Mouse (Mus musculus): ENCODE measurements at regions not wholly inside any gene's neighbourhood (a gene's known extent, or its start where the extent isn't known, plus 50 kb on each side); places are given as distances from the start of the nearest gene placed in this dataset.

DNA sequence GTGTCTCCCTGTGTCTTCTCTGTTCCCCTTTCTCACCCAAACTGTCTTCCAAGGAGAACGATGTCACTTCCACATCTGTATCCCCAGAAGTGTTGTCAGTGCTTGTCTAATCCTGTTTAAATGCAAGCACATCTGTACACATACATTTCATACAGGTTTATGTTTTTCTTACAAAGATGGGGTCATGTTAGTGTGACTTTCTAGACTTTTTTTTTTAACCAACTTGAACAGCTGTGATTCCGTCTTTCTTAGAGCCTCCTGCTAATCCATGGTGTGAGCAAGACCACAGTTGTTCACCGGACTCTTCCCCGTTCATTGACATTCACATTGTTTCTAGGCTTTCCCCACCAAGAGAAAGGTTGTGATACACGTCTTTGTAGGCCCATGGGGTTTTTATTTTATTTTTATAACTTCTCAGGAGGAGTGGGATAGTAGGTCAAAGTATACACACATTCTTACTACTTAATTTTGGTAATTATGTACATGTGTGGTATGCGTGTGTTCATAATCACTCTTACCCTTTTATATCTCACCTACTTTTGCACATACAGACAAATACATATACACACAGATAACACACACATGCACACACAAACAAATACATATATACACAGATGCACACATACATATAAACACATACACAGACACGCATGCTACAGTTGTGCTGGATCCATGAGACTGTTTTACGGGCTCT lies 100.6 kb upstream of the Cpm start:
- no peak for DNase-seq (ENCODE audit: low spot score in 2 of 2)

GRCm38 (mm10) chr10:117527979-117528378 lies 101.3 kb upstream of the Cpm start:
- no peak for DNase-seq (ENCODE audit: low spot score in 2 of 2)

DNA sequence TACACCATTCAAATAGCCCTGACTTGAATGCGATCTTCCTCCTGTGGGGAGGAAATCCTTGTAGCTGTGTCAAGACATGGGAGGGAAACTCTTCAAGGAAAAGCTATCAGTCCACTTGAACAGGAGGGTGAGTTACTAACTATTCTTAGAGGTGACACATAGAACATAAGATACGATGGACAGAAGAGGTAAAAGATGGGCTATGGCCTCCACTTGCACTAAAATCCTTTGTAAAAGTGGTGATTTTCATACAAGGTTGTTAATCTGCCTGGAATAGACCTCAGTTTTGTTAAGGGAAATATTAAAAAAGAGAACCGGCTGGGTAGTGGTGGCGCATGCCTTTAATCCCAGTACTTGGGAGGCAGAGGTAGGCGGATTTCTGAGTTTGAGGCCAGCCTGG lies 102.1 kb upstream of the Cpm start:
- DNase-seq (ENCODE audit: low spot score in 2 of 2): no peak

GRCm38 (mm10) chr10:117526834-117527188 lies 102.5 kb upstream of the Cpm start:
- DNase-seq (ENCODE audit: low spot score in 2 of 2): no peak

DNA sequence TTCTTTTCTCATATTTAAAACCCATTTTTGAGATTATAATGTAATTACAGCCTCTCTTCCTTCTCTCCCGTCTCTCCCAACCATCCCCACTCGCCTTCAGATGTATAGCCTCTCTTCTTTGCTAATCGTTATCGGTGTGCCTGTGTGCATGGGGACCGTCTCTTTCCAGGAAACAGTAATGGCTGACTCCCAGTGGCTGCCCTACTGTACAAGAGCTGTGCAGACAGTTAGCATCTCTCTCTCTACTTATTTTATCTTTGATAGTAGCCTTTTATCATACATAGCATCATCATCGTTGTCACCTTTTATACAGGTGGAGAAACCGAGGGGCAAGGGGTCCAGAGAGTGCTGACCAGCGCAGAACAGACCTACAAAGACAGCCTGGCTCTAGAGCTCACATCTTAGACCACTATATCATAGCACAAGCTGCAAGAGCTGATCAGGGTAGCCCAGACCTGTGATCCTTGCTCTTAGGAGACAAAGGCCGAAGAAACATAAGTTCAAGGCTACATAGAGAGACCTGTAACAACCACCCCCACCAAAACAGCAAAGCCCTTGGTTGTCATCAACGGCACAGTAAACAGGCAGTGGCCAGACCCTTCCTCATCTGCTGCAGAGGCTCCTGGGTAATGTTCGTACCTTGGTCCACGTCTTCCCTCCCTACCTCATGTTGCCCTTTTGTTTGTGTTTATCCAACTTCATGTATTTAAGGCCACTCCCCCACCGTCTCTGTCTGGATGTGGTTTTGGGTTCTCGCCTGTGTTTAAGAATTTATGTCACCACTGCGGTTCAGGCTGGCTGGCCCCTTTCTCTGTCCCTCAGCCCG lies 103.1 kb upstream of the Cpm start:
- no peak for DNase-seq (ENCODE audit: low spot score in 2 of 2)

GRCm38 (mm10) chr10:117525608-117526007 lies 103.7 kb upstream of the Cpm start:
- no peak for DNase-seq (ENCODE audit: low spot score in 2 of 2)

DNA sequence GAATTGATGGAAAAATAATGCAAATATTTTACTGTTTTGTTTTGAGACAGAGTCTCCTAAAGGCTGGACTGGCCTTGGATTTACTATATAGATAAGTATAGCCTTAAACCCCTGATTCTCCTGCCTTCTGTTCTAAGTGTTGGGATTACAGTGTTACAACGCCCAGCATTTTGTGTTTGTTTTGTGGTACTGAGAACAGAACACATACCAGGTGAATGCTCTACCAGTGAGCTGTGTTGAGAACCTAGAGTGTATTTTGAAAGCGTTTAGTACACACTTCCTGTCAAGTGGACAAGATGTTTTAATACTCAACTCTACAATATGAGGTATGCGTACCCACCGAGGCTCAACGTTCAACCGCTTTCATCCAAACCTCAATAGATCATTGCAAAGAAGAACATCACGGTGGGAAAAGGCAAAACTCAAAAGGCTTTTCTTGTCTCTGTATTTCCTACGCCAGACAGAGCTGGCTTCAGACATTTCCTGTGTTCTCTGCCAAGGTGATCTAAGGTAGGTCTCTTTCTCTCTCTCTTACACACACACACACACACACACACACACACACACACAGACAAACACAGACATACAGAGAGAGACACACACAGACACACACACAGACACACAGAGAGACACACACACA lies 104.3 kb upstream of the Cpm start:
- DNase-seq (ENCODE audit: low spot score in 2 of 2): no peak

- no peak for DNase-seq (ENCODE audit: low spot score in 2 of 2)
Observed at GRCm38 (mm10) chr10:117524101-117524500, 105.2 kb upstream of the Cpm start.

DNA sequence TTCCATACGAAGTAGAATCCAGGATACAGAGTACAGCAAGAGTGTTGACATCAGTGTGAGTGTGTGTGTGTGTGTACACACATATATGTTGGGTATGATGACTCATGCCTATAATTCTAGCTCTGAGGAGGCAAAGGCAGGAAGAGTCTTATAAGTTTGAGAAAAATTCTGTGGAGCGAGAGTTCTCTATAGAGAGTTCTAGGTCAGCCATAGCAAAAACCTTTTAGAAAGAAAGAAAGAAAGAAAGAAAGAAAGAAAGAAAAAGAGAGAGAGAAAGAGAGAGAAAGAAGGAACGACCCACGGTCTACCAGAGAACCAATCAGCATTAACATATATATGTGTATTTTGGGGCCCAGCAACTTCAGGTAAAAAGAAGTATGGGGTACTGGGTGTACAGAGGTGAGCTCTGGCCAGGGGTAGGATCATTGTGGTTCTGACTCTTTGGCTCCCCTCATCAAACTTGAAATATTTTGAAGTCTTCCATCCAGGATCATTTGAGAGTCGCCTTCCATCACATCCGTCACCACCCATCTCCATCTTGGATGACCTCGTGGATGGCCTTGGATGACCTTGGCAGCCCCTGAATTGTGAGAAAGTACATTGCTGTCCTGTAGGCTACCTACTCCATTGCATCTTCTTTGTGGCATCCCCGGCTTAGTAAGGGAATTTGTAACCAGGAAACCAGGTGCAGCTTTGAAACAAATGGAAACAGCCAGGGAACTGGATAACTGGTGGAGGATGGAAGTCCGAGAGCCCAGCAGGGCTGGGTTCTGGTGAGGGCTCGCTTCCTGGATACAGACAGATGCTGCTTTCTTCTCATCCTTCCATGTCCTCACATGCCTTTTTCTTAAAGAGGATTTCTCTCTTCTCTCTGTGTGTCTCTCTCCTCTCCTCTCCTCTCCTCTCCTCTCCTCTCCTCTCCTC lies 106.1 kb upstream of the Cpm start:
- DNase-seq (ENCODE audit: low spot score in 2 of 2): no peak

DNA sequence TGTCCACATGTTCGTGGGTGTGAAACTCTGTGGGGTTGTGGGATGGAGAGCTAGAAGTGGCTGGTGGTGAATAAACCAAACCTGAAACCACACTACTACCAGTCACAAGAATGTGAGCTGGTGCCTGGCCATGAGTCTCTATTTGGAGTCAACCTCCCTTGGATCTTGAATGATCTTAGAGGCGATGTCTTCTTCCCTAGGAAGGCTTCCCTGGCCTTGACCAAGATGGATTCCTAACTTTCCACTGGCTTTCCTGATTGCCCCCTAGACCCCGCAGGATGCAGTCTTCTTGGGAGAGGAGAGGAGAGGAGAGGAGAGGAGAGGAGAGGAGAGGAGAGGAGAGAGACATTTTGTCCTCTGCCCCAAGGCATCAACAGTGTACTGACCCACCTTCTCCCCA lies 106.9 kb upstream of the Cpm start:
- no peak for DNase-seq (ENCODE audit: low spot score in 2 of 2)

DNA sequence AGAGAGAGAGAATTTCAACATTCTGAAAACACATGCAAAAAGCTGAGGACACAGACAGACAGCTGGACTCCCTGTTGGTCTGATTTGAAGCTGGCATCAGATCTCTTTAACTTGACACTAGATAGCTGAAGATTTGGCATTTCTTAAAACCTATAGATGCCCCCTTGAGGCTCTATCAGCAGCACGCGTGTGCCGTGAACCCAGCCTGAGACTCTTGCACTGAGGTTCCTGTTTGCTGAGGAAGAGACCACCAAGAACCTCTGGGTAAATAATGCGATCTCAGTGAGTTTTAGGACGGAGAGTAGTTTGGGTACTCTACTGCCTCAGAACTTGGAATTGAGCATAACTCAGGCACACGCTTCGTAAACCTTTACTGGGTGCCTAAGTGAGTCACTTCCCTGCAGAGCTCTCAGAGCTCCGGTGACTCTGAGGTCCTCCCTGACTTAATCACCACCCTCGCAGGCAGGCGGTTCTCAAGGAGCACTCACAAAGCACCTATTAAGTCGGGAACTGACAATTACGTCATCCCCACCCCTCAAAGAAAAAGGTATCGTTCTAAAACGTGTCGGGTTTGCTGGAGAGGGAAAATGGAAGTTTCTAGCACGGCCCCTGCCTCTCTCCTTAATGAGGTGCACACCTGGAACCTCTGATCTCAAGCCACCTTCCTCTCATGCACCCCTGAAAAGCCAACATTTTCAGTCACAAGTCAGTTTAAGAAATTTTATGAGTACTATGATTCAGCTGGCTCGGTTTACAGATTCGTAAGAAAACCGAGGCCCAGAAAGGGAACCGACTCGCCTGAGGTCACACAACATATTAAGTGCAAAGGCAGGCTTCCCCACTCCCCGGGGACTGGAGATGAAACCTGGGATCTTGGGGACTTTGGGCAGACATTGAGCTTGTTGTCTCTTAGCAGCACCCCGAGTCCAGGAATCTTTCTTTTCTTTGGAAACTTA lies 107.7 kb upstream of the Cpm start:
- DNase-seq (ENCODE audit: low spot score in 2 of 2): no peak

DNA sequence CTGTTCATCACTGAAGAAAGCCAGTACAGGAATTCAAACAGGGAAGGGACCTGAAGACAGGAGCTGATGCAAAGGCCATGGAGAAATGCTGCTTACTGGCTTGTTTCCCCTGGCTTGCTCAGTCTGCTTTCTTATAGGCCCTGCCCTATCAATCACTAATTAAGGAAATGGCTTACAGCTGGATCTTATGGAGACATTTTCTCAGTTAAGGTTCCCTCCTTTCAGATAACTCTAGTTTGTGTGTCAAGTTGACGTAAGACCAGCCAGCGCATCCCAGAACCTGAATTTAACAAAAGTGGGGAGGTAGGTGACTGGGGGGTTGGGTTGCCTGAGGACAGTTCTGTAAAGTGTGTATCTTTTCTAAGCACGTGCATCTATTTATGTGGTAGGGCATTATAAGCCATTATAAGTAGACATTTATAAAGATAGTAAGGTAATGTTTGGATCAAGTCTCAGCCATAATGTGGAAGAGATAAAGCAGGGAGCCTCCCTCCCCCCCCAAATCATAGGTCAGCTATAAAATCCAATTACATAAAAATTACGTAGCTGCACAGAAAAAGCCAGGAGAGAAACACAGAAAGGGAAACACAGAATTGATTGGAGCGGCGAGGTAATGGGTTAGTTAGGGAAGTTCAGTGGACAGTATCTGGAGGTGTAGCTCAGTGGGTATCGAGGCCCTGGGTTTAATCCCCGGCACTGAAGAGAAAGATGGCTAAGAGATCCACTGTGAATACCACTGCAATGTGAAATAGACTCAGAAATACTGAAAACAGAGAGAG lies 108.6 kb upstream of the Cpm start:
- DNase-seq (ENCODE audit: low spot score in 2 of 2): no peak

GRCm38 (mm10) chr10:117519670-117520535 lies 109.4 kb upstream of the Cpm start:
- DNase-seq (ENCODE audit: low spot score in 2 of 2): no peak

DNA sequence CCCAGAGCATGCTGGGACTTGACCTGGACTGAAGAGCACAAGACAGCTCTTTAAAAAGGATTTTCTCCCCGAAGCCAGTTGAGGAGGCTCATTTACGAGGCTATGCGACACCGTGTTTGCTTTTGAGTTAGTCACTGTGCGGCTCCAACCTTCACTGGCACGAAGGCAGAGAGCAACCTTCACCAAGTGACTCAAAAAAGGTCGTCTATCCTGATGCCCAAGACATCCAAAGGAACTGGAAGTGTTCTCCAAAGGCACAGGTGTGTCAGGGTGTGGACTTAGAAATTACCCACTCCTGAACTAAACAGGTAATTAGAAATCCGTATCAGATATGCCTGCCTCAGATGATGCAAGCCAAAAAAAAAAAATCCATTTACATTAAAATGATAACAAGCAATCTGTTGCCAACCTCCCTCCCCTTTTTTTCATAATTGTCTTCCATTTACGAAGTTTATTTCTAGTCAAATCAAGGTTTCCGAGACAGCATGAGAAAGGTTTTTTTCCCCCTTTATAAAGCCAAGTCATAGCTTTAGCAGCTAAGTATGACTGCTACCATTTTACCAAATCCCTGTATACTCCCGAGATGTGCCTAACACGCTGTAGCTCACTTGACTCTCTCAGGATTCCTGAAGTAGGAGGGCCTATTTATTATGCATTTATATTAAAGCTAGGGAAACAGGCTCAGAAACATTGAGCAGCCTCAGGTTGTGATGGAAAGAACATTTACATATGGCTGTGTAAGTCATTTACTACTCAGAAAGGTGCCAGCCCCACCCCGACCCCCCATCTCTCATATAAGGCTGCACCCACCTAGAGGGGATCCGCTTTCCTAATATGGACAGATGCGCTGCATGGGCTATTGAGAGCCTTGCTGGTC lies 110.3 kb upstream of the Cpm start:
- DNase-seq (ENCODE audit: low spot score in 2 of 2): no peak

GRCm38 (mm10) chr10:117517800-117518770 lies 111.2 kb upstream of the Cpm start:
- no peak for DNase-seq (ENCODE audit: low spot score in 2 of 2)

DNA sequence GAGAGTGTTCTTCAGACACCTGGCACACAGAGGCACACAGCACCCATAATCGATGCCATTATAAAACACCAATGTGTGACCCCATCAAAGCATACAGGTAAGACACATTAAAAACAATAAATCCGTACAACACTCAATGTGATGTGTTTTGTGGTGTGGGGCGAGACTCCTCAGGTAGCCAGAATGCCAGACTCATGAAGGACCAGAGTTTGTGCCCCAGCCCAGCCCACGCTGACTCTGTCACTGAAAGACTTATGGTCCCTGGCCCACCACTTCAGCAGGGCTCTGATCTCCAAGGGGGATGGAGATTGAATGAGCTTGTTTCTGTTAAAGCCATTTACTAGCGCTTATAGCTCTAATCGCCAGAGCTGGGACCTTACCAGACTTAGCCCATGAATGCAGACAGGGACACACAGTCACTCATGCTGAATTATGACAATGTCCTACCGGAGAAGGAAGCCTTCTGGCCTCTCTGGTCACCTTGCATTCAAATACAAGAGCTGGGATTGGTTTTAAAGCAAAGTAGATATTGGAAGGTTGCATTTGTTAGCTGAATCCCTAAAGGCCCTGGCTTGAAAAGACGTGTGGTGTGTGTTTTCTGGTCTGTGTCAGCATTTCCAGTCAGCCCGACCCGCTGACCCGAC lies 112.1 kb upstream of the Cpm start:
- no peak for DNase-seq (ENCODE audit: low spot score in 2 of 2)

Data from adrenal gland, postnatal 4 days (tissue).